Mouse (Mus musculus) megakaryocyte progenitor cell, adult 5-6 weeks (primary cell): Measurements from ENCODE around the gene Nog. TPM values are rescaled to one million over a fixed set of nuclear protein-coding genes. Genes with fewer than 3 reads are reported as not detected.

Source experiments
- ATAC-seq: replicated peaks from 2 replicates; pipeline ENCODE4 v1.8.0; 2016; ENCODE audit warnings: mild to moderate bottlenecking, moderate TSS enrichment, inconsistent platforms; ENCODE audit not compliant: poor library complexity
- total RNA-seq, 2 experiments: library from RNA; stranded (forward) in 1 of 2; stranded (reverse) in 1 of 2; fragments of 157-497, 149-512 nt in 1 of 2; fragments of 200-1000 nt in 1 of 2; gene quantifications; 2 replicates each; pipeline versions ENCODE4 v1.2.3 to v1.2.4; 2015 to 2017

Nog gene
- total RNA-seq (2015), result not detected in 2 replicates
- not detected in 2 replicates for total RNA-seq (2017)

- ATAC-seq, result no peak
These were observed at the start of gene Nog for GRCm38 (mm10) chr11:89302056-89302815. TSS of gene Nog (minus strand) at chr11:89302332.

GRCm38 (mm10) chr11:89340238-89340637, 38.1 kb upstream of the Nog start:
- no peak for ATAC-seq

- no peak for ATAC-seq
These were observed 37.7 kb upstream of the Nog start for GRCm38 (mm10) chr11:89339783-89340182.

GRCm38 (mm10) chr11:89337910-89338309, 35.8 kb upstream of the Nog start:
- ATAC-seq, result no peak

- no peak for ATAC-seq
These were observed 25.2 kb upstream of the Nog start for GRCm38 (mm10) chr11:89327089-89327881.

- no peak for ATAC-seq
These were observed 19.6 kb upstream of the Nog start for GRCm38 (mm10) chr11:89321775-89322174.

- ATAC-seq, result no peak
These were observed 17.5 kb upstream of the Nog start for GRCm38 (mm10) chr11:89319675-89320074.

GRCm38 (mm10) chr11:89318324-89318723, 16.2 kb upstream of the Nog start:
- no peak for ATAC-seq

GRCm38 (mm10) chr11:89317757-89318156, 15.6 kb upstream of the Nog start:
- ATAC-seq, result no peak

- ATAC-seq, result no peak
These were observed 12.2 kb upstream of the Nog start for GRCm38 (mm10) chr11:89314374-89314773.

GRCm38 (mm10) chr11:89312378-89312777, 10.2 kb upstream of the Nog start:
- ATAC-seq, result no peak

GRCm38 (mm10) chr11:89310217-89310616, 8.1 kb upstream of the Nog start:
- no peak for ATAC-seq

GRCm38 (mm10) chr11:89303421-89303820, 1.3 kb upstream of the Nog start:
- peak; percentile 97 for ATAC-seq

- ATAC-seq, result no peak
These were observed 666 bp upstream of the Nog start for GRCm38 (mm10) chr11:89302816-89303180.

GRCm38 (mm10) chr11:89301331-89302055, 639 bp downstream of the Nog start:
- 0 out of 2 replicates have a peak, but pooled peaks have one; percentile 26 for ATAC-seq

GRCm38 (mm10) chr11:89299784-89300775, 2.1 kb downstream of the Nog start:
- ATAC-seq, result no peak

GRCm38 (mm10) chr11:89299116-89299783, 2.9 kb downstream of the Nog start:
- no peak for ATAC-seq

GRCm38 (mm10) chr11:89298285-89299010, 3.7 kb downstream of the Nog start:
- peak; percentile 47; the same call in 1 of the 2 replicates for ATAC-seq

GRCm38 (mm10) chr11:89297521-89297920, 4.6 kb downstream of the Nog start:
- ATAC-seq, result no peak
